14 mouse cellular contexts compared by ENCODE assay signal in the genomic region with DNA sequence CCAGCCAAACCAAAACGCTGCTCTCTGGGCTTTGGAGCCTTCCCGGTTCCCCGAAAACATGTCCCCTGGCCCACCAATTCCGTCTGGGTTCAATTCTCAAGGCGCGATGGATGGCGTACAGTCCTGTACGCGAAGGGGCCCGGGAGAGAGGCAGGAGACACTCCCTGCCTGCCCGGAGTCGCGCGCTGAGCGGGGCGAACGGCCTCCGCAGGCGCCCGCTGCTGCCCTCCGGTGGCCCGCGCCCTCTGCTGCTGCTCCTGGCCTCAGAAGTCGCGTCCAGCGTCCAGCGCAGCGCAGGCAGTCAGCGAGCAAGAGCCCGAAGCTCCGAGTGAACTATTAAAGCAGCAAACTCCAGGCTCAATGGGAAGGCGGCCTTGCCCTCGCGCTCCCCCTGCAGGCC. TPM values are rescaled to one million over a fixed set of nuclear protein-coding genes. Genes with fewer than 3 reads are reported as not detected.
DNase-seq lines count a peak whose midpoint lies in the region; ATAC-seq and TF ChIP-seq lines count a peak whose summit lies in the region.
"Not testable (repeated sequence)": the region's sequence is repeated elsewhere in the genome, so short reads cannot be mapped to it uniquely, and the experiment has no call there.
"Had no signal": no experiment of that assay in that cellular context is flagged by ENCODE, and none has a peak within 500 bp of the region (broad histone marks: within the 10 kb centered on the region; RNA-seq: fewer than 3 reads in every experiment).

No protein-coding gene starts in this region.

- not testable (repeated sequence) for H3K9ac ChIP-seq in forebrain, postnatal 0 days; heart, embryonic 15.5 days; intestine, embryonic 16.5 days (ENCODE audit: low read depth, low read length); lung, embryonic 15.5 days; neural tube, embryonic 12.5 days

- DNase-seq in B cell, adult 2 months = peak; percentile 15 to 29
- DNase-seq in cerebellum, adult 9-11 months = peak; percentile 44
- DNase-seq in forebrain, postnatal 0 days; layer of hippocampus, adult 2 months (ENCODE audit: low spot score in 2 of 2): not testable (repeated sequence)

- H3K4me2 ChIP-seq in forebrain, postnatal 0 days (ENCODE audit: low read depth) = peak overlapping the region; percentile 45
- H3K4me2 ChIP-seq in heart, embryonic 15.5 days = 0 out of 2 replicates have a peak overlapping the region, but pooled peaks have one; percentile 43
- not testable (repeated sequence) for H3K4me2 ChIP-seq in intestine, embryonic 16.5 days (ENCODE audit: low read depth, low read length)
- H3K4me2 ChIP-seq in lung, embryonic 15.5 days = peak overlapping the region; percentile 38
- peak overlapping the region; percentile 46 for H3K4me2 ChIP-seq in neural tube, embryonic 12.5 days (replicated peaks)

- ATAC-seq in forebrain, postnatal 0 days; heart, embryonic 15.5 days (replicated peaks; ENCODE audit: insufficient number of reproducible peaks, insufficient read depth, low FRiP score, low read depth); intestine, embryonic 16.5 days; lung, embryonic 15.5 days (ENCODE audit: borderline replicate concordance, extremely low read depth, low FRiP score, low TSS enrichment); neural tube, embryonic 12.5 days (ENCODE audit: low FRiP score, low read depth): not testable (repeated sequence)

- H3K27me3 ChIP-seq in forebrain, postnatal 0 days (ENCODE audit: insufficient read depth, low read length); intestine, embryonic 16.5 days (replicated peaks; ENCODE audit: control insufficient read depth, insufficient read depth, low read length); lung, embryonic 15.5 days; neural tube, embryonic 12.5 days (replicated peaks): not testable (repeated sequence)
- H3K27me3 ChIP-seq in heart, embryonic 15.5 days = peaks cover 10% of the 10 kb centered on the region

- H3K9me3 ChIP-seq in forebrain, postnatal 0 days (ENCODE audit: low read length); heart, embryonic 15.5 days (replicated peaks); intestine, embryonic 16.5 days (ENCODE audit: control insufficient read depth, low read length); lung, embryonic 15.5 days; neural tube, embryonic 12.5 days: not testable (repeated sequence)

- H3K4me3 ChIP-seq in forebrain, postnatal 0 days (ENCODE audit: low read depth, low read length); layer of hippocampus, adult 2 months; neural tube, embryonic 12.5 days: not testable (repeated sequence)
- peak overlapping the region; percentile 27; the same call in 1 of the 2 replicates for H3K4me3 ChIP-seq in heart, embryonic 15.5 days
- peak overlapping the region; percentile 16; the same call in 1 of the 2 replicates for H3K4me3 ChIP-seq in intestine, embryonic 16.5 days (ENCODE audit: low read length)
- H3K4me3 ChIP-seq in lung, embryonic 15.5 days = peak overlapping the region; percentile 25; the same call in 1 of the 2 replicates

- not testable (repeated sequence) for H3K27ac ChIP-seq in forebrain, postnatal 0 days (ENCODE audit: low read depth, low read length); heart, embryonic 15.5 days; intestine, embryonic 16.5 days (ENCODE audit: low read length); layer of hippocampus, adult 2 months; neural tube, embryonic 12.5 days
- H3K27ac ChIP-seq in lung, embryonic 15.5 days = 0 out of 2 replicates have a peak overlapping the region, but pooled peaks have one; percentile 63

- 0% methylated on average over 6 of the region's 34 CpGs for WGBS in forebrain, postnatal 0 days
- 3% methylated on average over 7 of the region's 34 CpGs for WGBS in heart, embryonic 15.5 days
- WGBS in intestine, embryonic 16.5 days = 2% methylated on average over 11 of the region's 34 CpGs
- 0% methylated on average over 12 of the region's 34 CpGs for WGBS in lung, embryonic 15.5 days
- 0% methylated on average over 6 of the region's 34 CpGs for WGBS in neural tube, embryonic 12.5 days

- TF ChIP-seq CTCF in forebrain, postnatal 0 days (IDR thresholded peaks at IDR 0.05; ENCODE audit: low read depth) = not testable (repeated sequence)
- peak; percentile 21 for TF ChIP-seq CTCF in layer of hippocampus, adult 2 months (conservative IDR thresholded peaks at IDR 0.05)

- not testable (repeated sequence) for H3K36me3 ChIP-seq in forebrain, postnatal 0 days (ENCODE audit: insufficient read depth); heart, embryonic 15.5 days; intestine, embryonic 16.5 days (ENCODE audit: control insufficient read depth, insufficient read depth, low read length); lung, embryonic 15.5 days; neural tube, embryonic 12.5 days

- H3K4me1 ChIP-seq in forebrain, postnatal 0 days (ENCODE audit: insufficient read depth); heart, embryonic 15.5 days (replicated peaks); intestine, embryonic 16.5 days (ENCODE audit: control insufficient read depth, insufficient read depth, low read length); lung, embryonic 15.5 days; neural tube, embryonic 12.5 days: not testable (repeated sequence)

RNA-seq across cellular contexts. Expression of a gene that starts 0.4 kb away (rescaled TPM):
- not detected in 2 replicates for total RNA-seq in forebrain, postnatal 0 days (2014; rRNA removed)
- polyA plus RNA-seq in forebrain, postnatal 0 days (2015; fragmentation: Nextera tagmentation; extraction: Ambion mirVana) = not detected in 2 replicates
- 0.08 TPM in 1 of 2 replicates, not detected in the other for polyA plus RNA-seq in heart, embryonic 15.5 days (2015; fragmentation: Nextera tagmentation; extraction: Ambion mirVana)
- polyA plus RNA-seq in intestine, embryonic 16.5 days (2015; fragmentation: Nextera tagmentation; extraction: Ambion mirVana) = not detected in 2 replicates
- total RNA-seq in layer of hippocampus, adult 2 months (2021) = not detected
- polyA plus RNA-seq in lung, embryonic 15.5 days (2015; fragmentation: Nextera tagmentation; extraction: Ambion mirVana) = 0.11 TPM in 1 of 2 replicates, not detected in the other
- not detected in 2 replicates for polyA plus RNA-seq in neural tube, embryonic 12.5 days (2016; fragmentation: Nextera tagmentation; extraction: Ambion mirVana)
- total RNA-seq: hematopoietic stem cell, adult 5-6 weeks; layer of hippocampus, postnatal 25 days had no signal
- polyA plus RNA-seq: G1E; liver, embryonic 16.5 days; testis, adult 2 months had no signal

RNA-seq across cellular contexts. Expression of a gene that starts 2.7 kb away (rescaled TPM):
- not detected in 2 replicates for total RNA-seq in forebrain, postnatal 0 days (2014; rRNA removed)
- not detected in 2 replicates for polyA plus RNA-seq in forebrain, postnatal 0 days (2015; fragmentation: Nextera tagmentation; extraction: Ambion mirVana)
- polyA plus RNA-seq in heart, embryonic 15.5 days (2015; fragmentation: Nextera tagmentation; extraction: Ambion mirVana) = not detected in 2 replicates
- polyA plus RNA-seq in intestine, embryonic 16.5 days (2015; fragmentation: Nextera tagmentation; extraction: Ambion mirVana) = not detected in 2 replicates
- not detected for total RNA-seq in layer of hippocampus, adult 2 months (2021)
- polyA plus RNA-seq in lung, embryonic 15.5 days (2015; fragmentation: Nextera tagmentation; extraction: Ambion mirVana) = not detected in 2 replicates
- polyA plus RNA-seq in neural tube, embryonic 12.5 days (2016; fragmentation: Nextera tagmentation; extraction: Ambion mirVana) = not detected in 2 replicates
- total RNA-seq: G1E; hematopoietic stem cell, adult 5-6 weeks; layer of hippocampus, postnatal 25 days had no signal
- polyA plus RNA-seq: G1E; liver, embryonic 16.5 days; testis, adult 2 months had no signal

RNA-seq across cellular contexts. Expression of a gene that starts 6.3 kb away (rescaled TPM):
- not detected in 2 replicates for total RNA-seq in forebrain, postnatal 0 days (2014; rRNA removed)
- polyA plus RNA-seq in forebrain, postnatal 0 days (2015; fragmentation: Nextera tagmentation; extraction: Ambion mirVana) = not detected in 2 replicates
- polyA plus RNA-seq in heart, embryonic 15.5 days (2015; fragmentation: Nextera tagmentation; extraction: Ambion mirVana) = 0.79 and 0.82 TPM in 2 replicates
- 0.47 and 0.53 TPM in 2 replicates for polyA plus RNA-seq in intestine, embryonic 16.5 days (2015; fragmentation: Nextera tagmentation; extraction: Ambion mirVana)
- total RNA-seq in layer of hippocampus, adult 2 months (2021) = not detected
- 1.5 and 1.7 TPM in 2 replicates for polyA plus RNA-seq in lung, embryonic 15.5 days (2015; fragmentation: Nextera tagmentation; extraction: Ambion mirVana)
- polyA plus RNA-seq in neural tube, embryonic 12.5 days (2016; fragmentation: Nextera tagmentation; extraction: Ambion mirVana) = 0.58 and 0.77 TPM in 2 replicates
- total RNA-seq: G1E; layer of hippocampus, postnatal 25 days had no signal
- polyA plus RNA-seq: G1E; myocyte; testis, adult 2 months had no signal

RNA-seq across cellular contexts. Expression of a gene that starts 8.6 kb away (rescaled TPM):
- not detected in 2 replicates for total RNA-seq in forebrain, postnatal 0 days (2014; rRNA removed)
- polyA plus RNA-seq in forebrain, postnatal 0 days (2015; fragmentation: Nextera tagmentation; extraction: Ambion mirVana) = not detected in 2 replicates
- not detected in 2 replicates for polyA plus RNA-seq in heart, embryonic 15.5 days (2015; fragmentation: Nextera tagmentation; extraction: Ambion mirVana)
- not detected in 2 replicates for polyA plus RNA-seq in intestine, embryonic 16.5 days (2015; fragmentation: Nextera tagmentation; extraction: Ambion mirVana)
- not detected for total RNA-seq in layer of hippocampus, adult 2 months (2021)
- polyA plus RNA-seq in lung, embryonic 15.5 days (2015; fragmentation: Nextera tagmentation; extraction: Ambion mirVana) = not detected in 2 replicates
- not detected in 2 replicates for polyA plus RNA-seq in neural tube, embryonic 12.5 days (2016; fragmentation: Nextera tagmentation; extraction: Ambion mirVana)
- total RNA-seq: G1E; hematopoietic stem cell, adult 5-6 weeks; layer of hippocampus, postnatal 25 days had no signal
- polyA plus RNA-seq: G1E; liver, embryonic 16.5 days; myocyte; testis, adult 2 months had no signal

RNA-seq across cellular contexts. Expression of a gene that starts 10.3 kb away (rescaled TPM):
- not detected in 2 replicates for total RNA-seq in forebrain, postnatal 0 days (2014; rRNA removed)
- not detected in 2 replicates for polyA plus RNA-seq in forebrain, postnatal 0 days (2015; fragmentation: Nextera tagmentation; extraction: Ambion mirVana)
- polyA plus RNA-seq in heart, embryonic 15.5 days (2015; fragmentation: Nextera tagmentation; extraction: Ambion mirVana) = not detected in 2 replicates
- polyA plus RNA-seq in intestine, embryonic 16.5 days (2015; fragmentation: Nextera tagmentation; extraction: Ambion mirVana) = not detected in 2 replicates
- not detected for total RNA-seq in layer of hippocampus, adult 2 months (2021)
- polyA plus RNA-seq in lung, embryonic 15.5 days (2015; fragmentation: Nextera tagmentation; extraction: Ambion mirVana) = not detected in 2 replicates
- not detected in 2 replicates for polyA plus RNA-seq in neural tube, embryonic 12.5 days (2016; fragmentation: Nextera tagmentation; extraction: Ambion mirVana)
- total RNA-seq: G1E; hematopoietic stem cell, adult 5-6 weeks; layer of hippocampus, postnatal 25 days had no signal
- polyA plus RNA-seq: G1E; liver, embryonic 16.5 days; myocyte; testis, adult 2 months had no signal
